Mouse (Mus musculus): Measurements from ENCODE around the gene Jakmip3. TPM values are rescaled to one million over a fixed set of nuclear protein-coding genes. Genes with fewer than 3 reads are reported as not detected.

Jakmip3 gene
- polyA plus RNA-seq, 1 experiment from 2014 or later: 1.5 TPM

- 96% methylated on average over 4 of the region's 4 CpGs for WGBS
- no peak overlapping the region for H3K9ac ChIP-seq (ENCODE audit: low read depth, low read length)
- H3K4me2 ChIP-seq (replicated peaks; ENCODE audit: low read depth, low read length): no peak overlapping the region
- DNase-seq (ENCODE audit: low spot score) (no peak), ATAC-seq (ENCODE audit: low FRiP score) (no peak)
- H3K36me3 ChIP-seq (ENCODE audit: control insufficient read depth, insufficient read depth, low read length): no peaks in the 10 kb centered on the region
- H3K27me3 ChIP-seq (ENCODE audit: control insufficient read depth, insufficient read depth, low read length): no peaks in the 10 kb centered on the region
- no peaks in the 10 kb centered on the region for H3K4me1 ChIP-seq (replicated peaks; ENCODE audit: control insufficient read depth, insufficient read depth, low read length)
- no peak overlapping the region for H3K4me3 ChIP-seq (ENCODE audit: low read depth, low read length)
- no peak overlapping the region for H3K27ac ChIP-seq (ENCODE audit: low read depth, low read length)
- H3K9me3 ChIP-seq (ENCODE audit: control insufficient read depth, low read length): no peaks in the 10 kb centered on the region
Observed at GRCm38 (mm10) chr7:139031215-139031614, 90.7 kb downstream of the Jakmip3 start.

GRCm38 (mm10) chr7:139063406-139063805 lies 122.9 kb downstream of the Jakmip3 start:
- Histone ChIP-seq H3K4me1 (replicated peaks; ENCODE audit: control insufficient read depth, insufficient read depth, low read length) (no peaks in the 10 kb centered on the region), H3K27ac (ENCODE audit: low read depth, low read length) (no peak overlapping the region), H3K27me3 (ENCODE audit: control insufficient read depth, insufficient read depth, low read length) (no peaks in the 10 kb centered on the region), H3K36me3 (ENCODE audit: control insufficient read depth, insufficient read depth, low read length) (no peaks in the 10 kb centered on the region), H3K4me2 (replicated peaks; ENCODE audit: low read depth, low read length) (no peak overlapping the region), H3K4me3 (ENCODE audit: low read depth, low read length) (no peak overlapping the region), H3K9ac (ENCODE audit: low read depth, low read length) (no peak overlapping the region), H3K9me3 (ENCODE audit: control insufficient read depth, low read length) (no peaks in the 10 kb centered on the region)
- ATAC-seq (ENCODE audit: low FRiP score): no peak
- 52% methylated on average over 4 of the region's 4 CpGs for WGBS
- DNase-seq (ENCODE audit: low spot score): peak; percentile 50

DNA sequence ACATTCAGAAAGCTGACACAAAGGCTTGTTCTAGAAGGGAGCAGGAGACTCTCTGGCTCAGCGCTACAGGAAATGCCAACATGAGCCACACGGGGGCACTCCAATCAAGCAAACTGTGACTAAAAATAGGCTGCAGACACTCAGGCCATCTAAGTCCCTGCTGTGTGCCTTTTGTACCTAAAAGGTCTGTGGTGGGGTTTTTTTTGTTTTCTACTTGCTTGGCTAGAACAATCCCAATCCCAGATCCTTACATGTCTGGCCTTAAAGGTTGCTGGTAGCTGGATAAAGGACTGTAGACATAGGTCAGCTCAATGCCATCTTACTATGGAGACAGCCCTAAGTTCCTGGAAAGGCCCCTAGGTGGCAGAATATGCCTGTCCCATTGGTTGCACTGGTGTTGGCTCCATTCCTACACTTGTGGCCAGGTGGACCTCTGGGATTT lies 127.7 kb downstream of the Jakmip3 start:
- H3K9ac ChIP-seq (ENCODE audit: low read depth, low read length): no peak overlapping the region
- peak; percentile 93 for DNase-seq (ENCODE audit: low spot score)
- 0% methylated on average over 2 of the region's 2 CpGs for WGBS
- no peak overlapping the region for H3K4me2 ChIP-seq (replicated peaks; ENCODE audit: low read depth, low read length)
- H3K27me3 ChIP-seq (ENCODE audit: control insufficient read depth, insufficient read depth, low read length): no peaks in the 10 kb centered on the region
- peak; percentile 83 for ATAC-seq (ENCODE audit: low FRiP score)
- H3K4me3 ChIP-seq (ENCODE audit: low read depth, low read length): no peak overlapping the region
- no peak overlapping the region for H3K27ac ChIP-seq (ENCODE audit: low read depth, low read length)
- H3K36me3 ChIP-seq (ENCODE audit: control insufficient read depth, insufficient read depth, low read length): no peaks in the 10 kb centered on the region
- H3K4me1 ChIP-seq (replicated peaks; ENCODE audit: control insufficient read depth, insufficient read depth, low read length): no peaks in the 10 kb centered on the region
- no peaks in the 10 kb centered on the region for H3K9me3 ChIP-seq (ENCODE audit: control insufficient read depth, low read length)

DNA sequence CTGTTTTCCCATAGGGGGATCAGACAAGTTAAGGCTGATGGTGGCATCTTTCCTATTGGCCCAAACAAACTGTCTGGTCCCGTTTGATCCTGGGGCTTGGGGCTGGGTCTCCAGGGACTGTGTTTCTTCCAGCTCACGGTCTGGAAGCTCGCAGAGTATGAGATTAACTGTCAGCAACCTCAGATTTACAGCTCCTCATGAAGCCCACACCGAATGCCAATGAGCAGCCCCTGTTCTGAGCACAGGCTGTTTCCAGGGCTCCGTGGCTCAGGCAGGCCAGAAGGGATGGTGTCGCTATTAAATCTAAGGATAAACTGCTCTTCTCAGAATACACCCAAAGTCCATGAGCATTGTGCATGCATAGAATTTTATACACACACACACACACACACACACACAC lies 133.7 kb downstream of the Jakmip3 start:
- H3K27me3 ChIP-seq (ENCODE audit: control insufficient read depth, insufficient read depth, low read length): no peaks in the 10 kb centered on the region
- no peak for ATAC-seq (ENCODE audit: low FRiP score)
- peak overlapping the region; percentile 94 for H3K27ac ChIP-seq (ENCODE audit: low read depth, low read length)
- 30% methylated on average over 6 of the region's 6 CpGs for WGBS
- H3K36me3 ChIP-seq (ENCODE audit: control insufficient read depth, insufficient read depth, low read length): no peaks in the 10 kb centered on the region
- peaks cover 16% of the 10 kb centered on the region for H3K4me1 ChIP-seq (replicated peaks; ENCODE audit: control insufficient read depth, insufficient read depth, low read length)
- no peaks in the 10 kb centered on the region for H3K9me3 ChIP-seq (ENCODE audit: control insufficient read depth, low read length)
- H3K4me3 ChIP-seq (ENCODE audit: low read depth, low read length): no peak overlapping the region
- H3K4me2 ChIP-seq (replicated peaks; ENCODE audit: low read depth, low read length): no peak overlapping the region
- H3K9ac ChIP-seq (ENCODE audit: low read depth, low read length): no peak overlapping the region
- DNase-seq (ENCODE audit: low spot score): peak; percentile 49

GRCm38 (mm10) chr7:139075054-139075794 lies 134.7 kb downstream of the Jakmip3 start:
- ATAC-seq (ENCODE audit: low FRiP score) (peak; percentile 87), DNase-seq (ENCODE audit: low spot score) (peak; percentile 78)
- no peak overlapping the region for H3K9ac ChIP-seq (ENCODE audit: low read depth, low read length)
- H3K27ac ChIP-seq (ENCODE audit: low read depth, low read length): peak overlapping the region; percentile 94
- H3K4me2 ChIP-seq (replicated peaks; ENCODE audit: low read depth, low read length): no peak overlapping the region; the same call in 1 of the 2 replicates
- H3K4me3 ChIP-seq (ENCODE audit: low read depth, low read length): no peak overlapping the region
- no peaks in the 10 kb centered on the region for H3K36me3 ChIP-seq (ENCODE audit: control insufficient read depth, insufficient read depth, low read length)
- peaks cover 16% of the 10 kb centered on the region for H3K4me1 ChIP-seq (replicated peaks; ENCODE audit: control insufficient read depth, insufficient read depth, low read length)
- WGBS: 19% methylated on average over 14 of the region's 14 CpGs
- no peaks in the 10 kb centered on the region for H3K27me3 ChIP-seq (ENCODE audit: control insufficient read depth, insufficient read depth, low read length)
- no peaks in the 10 kb centered on the region for H3K9me3 ChIP-seq (ENCODE audit: control insufficient read depth, low read length)

- DNase-seq (ENCODE audit: low spot score): peak; percentile 53
- H3K36me3 ChIP-seq (ENCODE audit: control insufficient read depth, insufficient read depth, low read length): no peaks in the 10 kb centered on the region
- no peaks in the 10 kb centered on the region for H3K9me3 ChIP-seq (ENCODE audit: control insufficient read depth, low read length)
- 10% methylated on average over 7 of the region's 7 CpGs for WGBS
- H3K9ac ChIP-seq (ENCODE audit: low read depth, low read length): no peak overlapping the region
- no peaks in the 10 kb centered on the region for H3K27me3 ChIP-seq (ENCODE audit: control insufficient read depth, insufficient read depth, low read length)
- ATAC-seq (ENCODE audit: low FRiP score): 0 out of 2 replicates have a peak, but pooled peaks have one; percentile 10
- peaks cover 16% of the 10 kb centered on the region for H3K4me1 ChIP-seq (replicated peaks; ENCODE audit: control insufficient read depth, insufficient read depth, low read length)
- H3K4me3 ChIP-seq (ENCODE audit: low read depth, low read length): no peak overlapping the region
- H3K4me2 ChIP-seq (replicated peaks; ENCODE audit: low read depth, low read length): no peak overlapping the region; the same call in 1 of the 2 replicates
- H3K27ac ChIP-seq (ENCODE audit: low read depth, low read length): peak overlapping the region; percentile 94
Observed at GRCm38 (mm10) chr7:139077283-139077682, 136.8 kb downstream of the Jakmip3 start.

GRCm38 (mm10) chr7:139078181-139078580 lies 137.7 kb downstream of the Jakmip3 start:
- 68% methylated on average over 6 of the region's 6 CpGs for WGBS
- H3K9me3 ChIP-seq (ENCODE audit: control insufficient read depth, low read length): no peaks in the 10 kb centered on the region
- peak overlapping the region; percentile 94 for H3K27ac ChIP-seq (ENCODE audit: low read depth, low read length)
- no peak overlapping the region; the same call in 1 of the 2 replicates for H3K9ac ChIP-seq (ENCODE audit: low read depth, low read length)
- ATAC-seq (ENCODE audit: low FRiP score) (no peak), DNase-seq (ENCODE audit: low spot score) (no peak)
- no peak overlapping the region for H3K4me3 ChIP-seq (ENCODE audit: low read depth, low read length)
- peaks cover 16% of the 10 kb centered on the region for H3K4me1 ChIP-seq (replicated peaks; ENCODE audit: control insufficient read depth, insufficient read depth, low read length)
- no peaks in the 10 kb centered on the region for H3K36me3 ChIP-seq (ENCODE audit: control insufficient read depth, insufficient read depth, low read length)
- no peak overlapping the region for H3K4me2 ChIP-seq (replicated peaks; ENCODE audit: low read depth, low read length)
- no peaks in the 10 kb centered on the region for H3K27me3 ChIP-seq (ENCODE audit: control insufficient read depth, insufficient read depth, low read length)

DNA sequence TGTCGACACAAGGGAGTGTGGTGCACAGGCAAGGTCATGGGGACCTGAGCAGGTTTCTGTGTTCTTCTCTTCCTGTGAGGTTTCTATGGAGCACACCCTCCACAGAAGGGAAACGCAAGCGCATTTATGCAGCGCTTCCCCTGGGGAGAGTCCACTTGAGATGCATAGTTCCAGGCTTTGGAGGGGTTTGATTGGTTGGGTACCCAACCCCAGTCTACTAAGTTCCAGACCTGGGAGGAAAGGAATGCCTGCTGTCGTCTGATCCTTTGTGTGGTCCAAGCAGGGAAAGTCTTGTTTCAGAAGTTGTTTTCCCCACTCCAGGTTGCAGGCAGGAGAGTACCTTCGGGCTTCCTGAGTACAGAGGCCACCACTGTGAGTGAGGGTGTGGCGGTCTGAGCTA lies 138.6 kb downstream of the Jakmip3 start:
- ATAC-seq (ENCODE audit: low FRiP score) (no peak), DNase-seq (ENCODE audit: low spot score) (no peak)
- Histone ChIP-seq H3K27ac (ENCODE audit: low read depth, low read length) (no peak overlapping the region), H3K27me3 (ENCODE audit: control insufficient read depth, insufficient read depth, low read length) (no peaks in the 10 kb centered on the region), H3K36me3 (ENCODE audit: control insufficient read depth, insufficient read depth, low read length) (no peaks in the 10 kb centered on the region), H3K4me1 (replicated peaks; ENCODE audit: control insufficient read depth, insufficient read depth, low read length) (peaks cover 13% of the 10 kb centered on the region), H3K4me2 (replicated peaks; ENCODE audit: low read depth, low read length) (no peak overlapping the region), H3K9me3 (ENCODE audit: control insufficient read depth, low read length) (no peaks in the 10 kb centered on the region), H3K9ac (ENCODE audit: low read depth, low read length) (no peak overlapping the region), H3K4me3 (ENCODE audit: low read depth, low read length) (no peak overlapping the region)
- WGBS: 69% methylated on average over 7 of the region's 7 CpGs

GRCm38 (mm10) chr7:139080714-139081113 lies 140.2 kb downstream of the Jakmip3 start:
- no peak overlapping the region for H3K27ac ChIP-seq (ENCODE audit: low read depth, low read length)
- H3K9me3 ChIP-seq (ENCODE audit: control insufficient read depth, low read length): no peaks in the 10 kb centered on the region
- peak; percentile 53 for DNase-seq (ENCODE audit: low spot score)
- no peak overlapping the region for H3K4me3 ChIP-seq (ENCODE audit: low read depth, low read length)
- H3K4me2 ChIP-seq (replicated peaks; ENCODE audit: low read depth, low read length): no peak overlapping the region
- no peak overlapping the region for H3K9ac ChIP-seq (ENCODE audit: low read depth, low read length)
- WGBS: 73% methylated on average over 4 of the region's 4 CpGs
- peaks cover 5% of the 10 kb centered on the region for H3K4me1 ChIP-seq (replicated peaks; ENCODE audit: control insufficient read depth, insufficient read depth, low read length)
- H3K27me3 ChIP-seq (ENCODE audit: control insufficient read depth, insufficient read depth, low read length): 0 out of 2 replicates have a peak, but pooled peaks cover 2% of the 10 kb centered on the region
- H3K36me3 ChIP-seq (ENCODE audit: control insufficient read depth, insufficient read depth, low read length): no peaks in the 10 kb centered on the region
- ATAC-seq (ENCODE audit: low FRiP score): no peak
